Mouse (Mus musculus) adrenal gland, adult 18-20 months (tissue): Measurements from ENCODE around the gene Itpa. TPM values are rescaled to one million over a fixed set of nuclear protein-coding genes. Genes with fewer than 3 reads are reported as not detected.

Source experiments
- DNase-seq, 2 experiments: peaks; one replicate each; pipeline ENCODE4 v3.0.0; 2021 to 2022; ENCODE audit warnings: low spot score in 2 of 2
- total RNA-seq, 2 experiments: library from RNA; stranded (reverse); gene quantifications; 1 replicate in 1 of 2; 2 replicates in 1 of 2; pipeline ENCODE4 v1.2.3; 2021

The Itpa gene
- total RNA-seq, 2 experiments from 2014 or later = 27.3 to 27.4 TPM

GRCm38 (mm10) chr2:130655660-130656339, 11.6 kb upstream of the Itpa start:
- no peak for DNase-seq

GRCm38 (mm10) chr2:130656536-130656935, 10.9 kb upstream of the Itpa start:
- no peak for DNase-seq

DNA sequence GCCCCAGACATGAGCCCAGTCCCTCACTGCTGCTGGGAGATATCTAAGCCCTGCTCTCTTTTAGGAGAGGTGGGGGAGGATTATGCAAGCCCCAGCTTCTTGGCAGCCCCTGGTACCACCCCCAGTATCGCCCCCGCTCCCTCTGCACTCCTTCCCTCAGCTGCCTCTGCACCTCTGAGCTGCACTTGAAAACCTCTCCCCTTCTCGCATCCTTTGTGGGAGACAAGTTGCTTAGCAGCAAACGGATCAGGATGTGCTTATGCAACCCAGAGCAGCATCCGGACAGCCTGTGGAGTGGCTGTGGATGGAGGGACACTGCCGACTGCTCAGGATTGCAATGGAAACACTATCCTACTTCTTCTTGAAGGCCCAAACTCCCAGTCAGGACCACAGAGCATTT, 9.9 kb upstream of the Itpa start:
- no peak for DNase-seq

GRCm38 (mm10) chr2:130658530-130658929, 8.9 kb upstream of the Itpa start:
- DNase-seq = no peak

DNA sequence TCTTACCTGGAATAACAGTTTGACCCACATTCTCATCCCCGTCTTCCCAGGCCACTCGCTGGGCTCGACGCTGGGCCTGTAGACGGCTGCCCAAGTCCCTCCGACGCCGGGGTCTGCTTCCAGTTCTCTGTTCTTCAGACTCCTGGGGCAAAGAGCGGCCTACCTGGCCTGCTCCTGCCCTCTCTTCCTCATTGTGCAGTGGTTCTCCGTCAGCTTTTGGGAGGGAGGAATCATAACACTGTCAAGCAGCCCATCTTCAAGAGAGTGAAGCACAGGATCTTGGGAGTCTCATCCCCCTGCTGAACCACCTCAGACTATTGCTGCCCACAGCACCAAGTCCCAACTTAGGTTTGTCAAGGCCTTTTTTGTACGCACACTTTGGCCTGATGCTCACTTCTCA, 4.1 kb upstream of the Itpa start:
- no peak for DNase-seq

DNA sequence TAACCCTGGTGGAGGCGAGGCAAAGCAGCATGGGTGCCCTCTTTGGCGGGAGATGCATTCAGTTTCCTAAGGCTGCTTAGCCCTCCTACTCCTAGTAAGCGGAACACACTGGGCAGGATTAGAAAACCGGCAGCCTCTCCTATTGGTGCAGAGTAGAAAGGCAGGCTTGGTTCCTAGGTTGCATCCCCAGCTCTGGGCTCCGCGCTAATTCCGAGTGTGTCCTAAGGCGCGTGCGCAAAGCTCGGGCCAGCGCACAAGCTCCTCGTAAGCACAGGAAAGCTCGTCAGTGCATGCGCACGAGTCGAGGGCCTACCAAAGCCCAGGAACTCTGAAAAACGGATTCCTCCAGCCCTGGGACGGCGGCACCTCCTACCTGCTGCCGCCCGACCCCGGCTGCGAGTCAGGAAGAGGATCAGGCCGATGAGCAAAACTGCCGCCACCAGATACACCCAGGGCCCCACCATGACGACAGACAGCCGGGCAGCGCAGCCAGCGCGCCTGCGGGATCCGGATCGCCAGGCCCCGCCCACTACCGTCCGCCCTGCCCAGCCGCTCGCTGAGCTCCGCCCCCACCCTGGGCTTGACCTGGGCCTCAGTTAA, 3.2 kb upstream of the Itpa start, which contains the start of gene Ddrgk1:
Gene Ddrgk1 (minus strand): TSS at position 558 of the 600 bp plus-strand sequence.
- peak; percentile 88 to 91 for DNase-seq

DNA sequence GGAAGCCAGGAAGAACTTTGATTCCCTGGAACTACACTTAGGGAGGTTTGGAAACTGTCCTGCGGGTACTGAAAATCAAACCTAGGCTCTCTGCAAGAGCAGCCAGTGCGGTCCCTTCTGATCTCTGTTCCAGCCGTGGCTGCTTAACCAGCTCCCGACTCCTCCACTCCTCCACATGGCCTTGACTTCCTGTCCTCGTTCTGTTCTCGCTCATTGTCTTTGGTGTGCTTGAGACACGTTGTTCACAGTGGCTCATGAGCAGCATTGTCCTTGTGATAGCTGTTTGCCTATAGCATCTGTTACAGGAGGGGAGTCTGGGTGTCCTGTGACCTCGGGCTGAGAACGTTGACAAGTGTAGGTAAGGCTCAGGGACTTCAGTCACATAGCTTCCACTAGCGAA, 9.8 kb downstream of the Itpa start:
- no peak for DNase-seq

GRCm38 (mm10) chr2:130679154-130679553, 11.7 kb downstream of the Itpa start:
- DNase-seq = no peak

GRCm38 (mm10) chr2:130679899-130680298, 12.5 kb downstream of the Itpa start:
- no peak for DNase-seq

- no peak for DNase-seq
Measured at GRCm38 (mm10) chr2:130681531-130681930, 14.1 kb downstream of the Itpa start.

DNA sequence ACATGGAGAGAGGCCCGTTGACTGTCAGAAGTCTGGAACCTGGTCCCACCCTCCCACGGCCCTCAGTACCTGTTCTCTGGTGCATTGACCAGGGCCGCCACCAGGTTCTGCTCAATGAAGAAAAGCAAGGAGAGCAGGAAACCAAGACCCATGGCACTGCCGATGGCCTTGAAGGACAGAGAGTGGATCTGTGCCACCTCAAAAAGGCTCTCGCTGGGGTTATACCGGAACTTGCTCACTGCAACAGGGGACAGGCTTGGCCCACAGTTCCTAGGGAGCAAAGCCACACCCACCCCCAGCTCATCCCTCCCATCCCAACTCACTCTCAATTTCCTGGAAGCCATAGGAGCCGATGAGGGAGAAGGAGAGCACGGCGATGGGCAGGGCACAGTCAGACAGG, 18.0 kb downstream of the Itpa start:
- no peak for DNase-seq

GRCm38 (mm10) chr2:130689011-130689410, 21.6 kb downstream of the Itpa start:
- DNase-seq = peak in 1 of 2 experiments; percentile 18

DNA sequence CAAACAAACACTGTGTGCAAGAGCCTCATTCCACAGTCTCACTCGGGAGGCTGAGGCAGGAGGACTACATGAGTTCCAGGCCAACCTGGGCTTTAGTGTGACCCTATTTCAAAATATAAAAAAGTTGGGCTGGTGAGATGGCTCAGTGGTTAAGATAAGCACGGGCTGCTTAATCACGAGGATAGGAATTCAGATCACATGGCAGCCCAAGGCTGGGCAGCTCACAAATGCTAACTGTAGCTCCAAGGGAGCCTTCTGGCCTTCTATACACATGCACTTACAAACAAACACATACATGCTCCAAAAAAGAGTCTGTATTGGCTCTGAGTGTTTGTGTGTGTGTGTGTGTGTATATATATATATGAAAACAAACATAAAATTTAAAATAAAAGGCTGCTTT, 26.2 kb downstream of the Itpa start:
- DNase-seq = no peak

DNA sequence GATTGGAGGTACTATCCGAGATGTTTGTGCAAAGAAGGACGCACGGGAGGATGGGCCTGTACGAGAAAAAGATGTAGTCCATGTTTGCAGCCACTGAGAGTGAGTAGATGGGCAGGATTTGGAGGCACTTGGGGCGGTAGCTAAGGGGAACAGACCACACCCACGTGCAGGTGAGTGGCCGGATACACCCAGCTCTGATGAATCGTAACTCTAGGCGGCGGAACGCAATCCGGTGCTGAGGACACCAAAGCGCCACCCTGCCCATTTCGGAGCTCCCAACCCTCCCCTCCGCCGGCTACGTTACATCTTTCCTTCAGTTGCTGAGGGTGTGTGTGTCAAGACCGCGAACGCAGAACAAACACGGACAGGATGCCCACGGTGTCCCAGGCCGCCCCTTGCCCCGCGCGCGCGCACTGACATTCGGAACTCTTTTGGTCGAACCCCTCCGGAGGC, 29.3 kb downstream of the Itpa start:
- DNase-seq = peak; percentile 18 to 29

GRCm38 (mm10) chr2:130697153-130697810, 29.9 kb downstream of the Itpa start, which contains the start of gene Slc4a11:
TSS of gene Slc4a11 (minus strand) at chr2:130697519.
- peak; percentile 69 to 70 for DNase-seq

- no peak for DNase-seq
Measured at GRCm38 (mm10) chr2:130697821-130698266, 30.4 kb downstream of the Itpa start.

- no peak for DNase-seq
Measured at GRCm38 (mm10) chr2:130704040-130705001, 36.9 kb downstream of the Itpa start.

DNA sequence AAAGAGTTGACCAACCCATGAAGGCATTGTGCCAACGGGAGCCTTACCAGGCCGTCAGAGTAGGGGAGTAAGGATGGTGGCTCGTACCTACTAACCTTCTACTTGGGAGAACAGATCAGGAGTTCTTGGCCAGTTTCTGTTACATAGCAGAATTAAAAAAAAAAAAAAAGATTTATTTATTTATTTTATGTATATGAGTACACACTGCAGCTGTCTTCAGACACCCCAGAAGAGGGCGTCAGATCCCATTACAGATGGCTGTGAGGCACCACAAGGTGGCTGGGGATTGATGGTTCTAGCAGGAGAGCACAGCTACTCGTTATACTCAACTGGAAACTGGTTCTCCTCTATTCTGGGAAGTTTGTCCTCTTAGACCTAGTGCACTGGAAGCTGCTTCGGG, 37.8 kb downstream of the Itpa start:
- DNase-seq = no peak

DNA sequence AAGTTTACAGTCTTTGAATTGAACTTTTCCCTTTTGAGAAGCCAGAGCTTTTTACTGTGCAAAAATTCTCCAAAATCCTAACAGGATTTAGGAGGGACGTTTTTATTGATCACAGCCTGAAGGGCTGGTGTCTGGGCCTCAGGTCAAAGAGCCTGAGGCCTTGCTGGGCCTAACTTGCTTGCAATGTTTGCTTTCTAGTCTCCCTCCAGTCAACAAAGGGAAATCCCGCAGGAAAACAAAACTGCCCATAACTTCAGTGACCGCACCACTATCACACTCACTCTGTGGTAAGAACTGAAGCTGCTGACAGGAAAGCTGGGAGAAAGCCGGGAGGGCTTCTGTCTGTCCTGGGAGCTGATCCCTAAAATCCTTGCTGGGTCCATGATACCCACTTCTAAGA, 39.2 kb downstream of the Itpa start:
- no peak for DNase-seq

DNA sequence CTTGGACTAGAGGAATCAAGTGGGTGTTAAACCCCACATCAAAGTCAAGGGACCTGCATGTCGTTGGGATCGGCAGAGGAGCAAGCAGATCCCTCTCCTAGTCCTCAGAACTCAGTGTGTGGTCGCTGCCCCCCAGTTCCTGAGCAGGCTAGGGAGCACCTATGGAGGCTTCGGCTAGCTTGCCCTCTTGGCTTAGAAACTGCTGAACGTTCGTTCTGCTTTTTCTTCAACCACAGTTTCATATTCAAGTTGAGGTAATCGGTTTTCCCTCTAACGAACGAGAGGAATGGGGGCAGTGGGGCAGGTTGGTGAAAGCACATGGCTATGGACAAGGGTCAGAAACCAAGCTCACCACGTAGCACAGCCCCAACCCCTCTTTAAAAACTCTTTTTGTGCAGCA, 39.6 kb downstream of the Itpa start:
- no peak for DNase-seq

GRCm38 (mm10) chr2:130717951-130718350, 50.5 kb downstream of the Itpa start:
- no peak for DNase-seq
